Mouse (Mus musculus): Measurements from ENCODE around the gene Ccdc9.
"Not testable (repeated sequence)": the region's sequence is repeated elsewhere in the genome, so short reads cannot be mapped to it uniquely, and the experiment has no call there.

The Ccdc9 gene

DNA sequence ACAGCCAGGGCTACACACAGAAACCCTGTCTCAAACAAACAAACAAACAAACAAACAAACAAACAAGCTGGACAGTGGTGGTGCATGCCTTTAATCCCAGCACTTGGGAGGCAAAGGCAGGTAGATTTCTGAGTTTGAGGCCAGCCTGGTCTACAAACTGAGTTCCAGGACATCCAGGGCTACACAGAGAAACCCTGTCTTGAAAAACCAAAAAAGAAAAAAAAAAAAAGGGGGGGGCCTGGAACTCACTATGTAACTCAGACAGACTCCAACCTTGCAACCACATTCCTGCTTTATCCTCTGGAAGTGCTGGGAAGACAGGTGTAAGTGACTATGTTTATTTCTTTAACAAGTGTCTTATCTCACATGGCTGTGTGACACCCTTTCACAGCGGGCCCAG lies 21.5 kb upstream of the Ccdc9 start, which contains the start of gene Bbc3:
Gene Bbc3, plus strand, starts transcription at position 301 of the 400 bp plus-strand sequence.
- DNase-seq (ENCODE audit: low read depth, low spot score): not testable (repeated sequence)

DNA sequence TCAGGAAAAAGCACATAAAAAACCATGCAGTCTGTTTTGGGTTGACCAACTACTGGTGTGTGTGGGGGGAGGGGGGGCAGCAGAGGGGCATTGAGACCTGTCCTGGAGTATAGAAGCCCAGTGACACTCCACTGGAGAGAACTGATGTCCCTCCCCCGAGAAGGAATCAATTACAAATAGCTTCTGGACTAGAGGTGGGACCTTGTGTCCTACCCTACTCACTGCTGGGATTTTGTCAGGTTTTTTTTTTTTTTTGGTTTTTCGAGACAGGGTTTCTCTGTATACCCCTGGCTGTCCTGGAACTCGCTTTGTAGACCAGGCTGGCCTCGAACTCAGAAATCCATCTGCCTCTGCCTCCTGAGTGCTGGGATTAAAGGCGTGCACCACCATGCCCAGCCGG lies 20.5 kb upstream of the Ccdc9 start:
- not testable (repeated sequence) for DNase-seq (ENCODE audit: low read depth, low spot score)

DNA sequence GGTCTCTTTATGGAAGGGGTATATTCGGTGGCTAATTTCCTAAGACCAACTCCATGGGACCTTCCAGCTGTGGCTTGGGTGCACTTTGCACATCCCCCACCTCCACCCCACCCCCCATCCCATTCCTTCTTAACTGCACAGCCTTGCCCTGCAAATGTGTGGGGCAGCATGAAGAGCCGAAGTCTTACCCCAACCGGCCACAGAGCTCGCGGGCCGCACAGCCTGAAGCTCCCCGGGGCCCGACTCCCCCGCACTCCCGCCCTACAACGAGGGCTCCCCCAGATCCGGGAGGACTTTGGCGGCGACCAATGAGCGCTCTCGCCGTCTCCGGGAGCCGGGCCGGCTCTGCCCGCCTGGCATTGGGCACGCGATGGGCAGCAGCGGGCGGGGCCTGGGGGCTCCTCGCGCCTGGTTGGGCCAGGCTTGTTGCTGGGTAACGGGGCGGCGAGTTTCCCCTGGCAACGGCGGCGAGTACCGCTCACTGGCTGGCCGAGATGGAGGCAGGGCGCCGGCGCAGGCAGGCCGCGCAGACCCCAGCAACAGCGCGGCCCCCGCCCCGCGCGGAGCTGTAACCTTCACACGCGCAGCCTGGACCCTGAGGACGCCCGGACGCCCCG lies 12.9 kb upstream of the Ccdc9 start:
- DNase-seq (ENCODE audit: low read depth, low spot score): peak; percentile 98

DNA sequence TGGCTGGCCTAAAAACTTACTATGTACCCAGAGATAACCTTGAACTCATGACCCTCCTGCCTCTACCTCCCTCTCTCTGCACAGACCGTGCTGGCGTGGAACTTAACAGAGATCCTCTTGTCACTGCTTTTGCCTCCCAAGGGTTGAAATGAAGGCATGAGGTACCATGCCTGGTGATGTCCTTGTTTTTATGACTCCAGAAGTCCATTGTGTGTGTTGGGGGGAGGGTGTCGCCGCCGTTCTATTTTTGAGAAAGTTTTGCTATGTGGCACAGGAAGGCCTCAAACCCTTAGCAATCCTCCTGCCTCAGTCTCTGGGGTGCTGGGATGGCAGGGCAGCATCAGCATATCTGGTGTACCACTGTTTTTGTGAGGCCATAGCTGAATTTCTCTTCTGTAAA lies 12.3 kb upstream of the Ccdc9 start:
- DNase-seq (ENCODE audit: low read depth, low spot score): no peak

DNA sequence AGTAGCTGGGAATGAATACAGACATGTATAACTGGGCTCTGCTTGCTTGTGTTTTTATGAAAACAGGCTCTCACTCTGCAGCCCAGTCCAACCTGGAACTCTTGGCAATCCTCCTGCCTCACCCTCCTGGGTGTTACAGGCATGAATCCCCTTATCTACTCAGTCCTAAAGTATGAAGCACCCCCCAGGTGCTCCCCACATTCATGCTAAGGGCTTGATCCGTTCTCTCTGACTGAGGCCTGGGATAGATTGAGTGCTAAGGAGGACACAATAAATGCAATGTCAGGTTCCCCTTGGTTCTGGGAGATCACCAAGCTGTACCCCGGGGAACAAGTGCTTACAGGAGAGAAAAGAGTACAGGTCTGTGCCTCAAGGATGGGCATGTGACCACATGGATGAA lies 11.0 kb upstream of the Ccdc9 start:
- no peak for DNase-seq (ENCODE audit: low read depth, low spot score)

DNA sequence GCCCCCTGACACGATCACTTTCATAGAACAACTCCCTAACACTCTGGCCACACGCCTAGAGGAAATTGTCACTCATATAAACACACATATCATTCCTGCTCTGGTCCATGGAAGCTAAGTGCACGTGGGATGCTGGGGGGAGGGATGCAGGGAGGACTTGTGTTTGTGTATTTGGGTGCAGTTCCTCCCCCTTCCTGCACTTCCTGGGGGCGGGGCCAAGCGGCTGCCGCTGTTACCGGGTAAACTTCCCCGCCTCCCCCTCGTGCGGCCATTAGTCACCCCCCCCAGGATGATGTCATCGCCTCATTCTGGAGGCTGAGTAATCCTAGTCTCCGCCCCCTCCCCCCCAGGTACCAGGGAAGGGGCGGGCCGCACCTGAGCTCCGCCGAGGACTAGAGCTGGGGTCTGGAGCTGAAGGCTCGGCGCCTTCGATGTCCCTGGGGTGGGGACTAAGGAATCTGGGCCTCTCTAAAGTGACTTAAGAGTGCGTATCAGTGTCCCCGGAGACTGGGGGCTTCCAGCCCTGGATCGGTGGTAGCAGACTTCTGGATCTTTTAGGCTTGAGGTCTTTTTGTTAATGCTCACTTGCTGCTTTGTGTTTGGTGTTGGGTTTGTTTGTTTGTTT lies 10.3 kb upstream of the Ccdc9 start:
- DNase-seq (ENCODE audit: low read depth, low spot score): peak; percentile 97

DNA sequence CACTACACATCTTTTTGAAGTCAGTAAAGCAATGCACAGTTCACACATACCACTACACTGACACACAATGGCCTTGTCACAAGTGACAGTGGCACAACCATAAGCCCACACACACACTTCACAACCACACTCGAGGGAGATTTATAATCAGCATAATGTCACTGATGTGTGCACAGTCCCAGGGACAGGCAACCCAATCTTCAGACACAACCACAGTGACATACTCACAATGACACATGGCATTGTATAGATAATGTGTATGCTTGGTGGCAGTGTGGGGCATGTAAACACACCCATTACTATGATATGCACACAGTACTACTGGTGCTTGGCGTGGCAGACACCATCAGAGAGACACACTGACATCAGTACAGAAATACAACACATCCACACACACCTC lies 9.6 kb upstream of the Ccdc9 start:
- no peak for DNase-seq (ENCODE audit: low read depth, low spot score)

DNA sequence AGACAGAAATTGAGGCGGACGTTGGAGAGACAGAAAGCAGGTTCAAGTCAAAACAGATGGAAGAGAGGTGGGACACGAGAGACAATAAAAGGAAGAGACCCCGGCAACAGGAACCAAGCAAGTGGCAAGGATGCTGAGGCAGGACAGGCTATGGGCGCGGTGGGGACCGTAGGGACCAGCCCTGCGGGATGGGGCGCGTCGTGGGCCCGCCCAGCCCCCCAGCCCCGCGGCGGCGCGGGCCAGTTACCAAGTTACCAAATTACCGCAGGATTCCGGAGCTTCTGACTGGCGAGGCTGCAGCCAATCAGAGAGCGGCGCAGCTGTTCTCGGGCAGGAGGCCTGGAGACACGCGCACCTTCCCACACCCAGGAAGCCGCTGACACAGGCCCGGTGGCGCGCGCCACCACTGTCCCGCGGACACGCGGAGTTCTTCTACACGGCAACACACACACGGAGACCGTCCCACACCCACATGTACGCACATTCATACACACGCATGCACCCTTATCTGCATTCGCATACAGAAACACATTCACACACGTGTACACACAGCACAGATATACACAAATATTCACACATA lies 8.8 kb upstream of the Ccdc9 start:
- peak; percentile 97 for DNase-seq (ENCODE audit: low read depth, low spot score)

DNA sequence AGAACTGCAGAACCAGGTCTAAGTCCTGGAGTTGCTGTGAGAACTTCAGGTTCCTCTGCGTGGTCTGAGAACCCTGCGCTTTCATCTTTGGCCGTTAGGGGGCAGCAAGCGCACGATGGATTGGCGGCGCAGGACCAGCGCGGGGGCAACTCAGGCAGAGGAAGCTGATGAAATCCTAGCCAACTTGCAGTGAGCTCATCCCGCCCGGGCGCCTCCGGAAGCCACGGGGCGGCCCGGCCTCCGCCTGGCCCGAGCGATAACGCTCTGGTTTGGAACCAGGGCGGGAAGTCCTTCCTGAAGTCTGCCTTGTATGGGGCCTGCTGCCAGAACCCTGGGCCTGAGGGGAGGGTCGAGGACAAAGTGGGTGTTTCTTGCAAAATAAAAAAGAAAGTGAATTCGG lies 8.2 kb upstream of the Ccdc9 start:
- DNase-seq (ENCODE audit: low read depth, low spot score): peak; percentile 97

DNA sequence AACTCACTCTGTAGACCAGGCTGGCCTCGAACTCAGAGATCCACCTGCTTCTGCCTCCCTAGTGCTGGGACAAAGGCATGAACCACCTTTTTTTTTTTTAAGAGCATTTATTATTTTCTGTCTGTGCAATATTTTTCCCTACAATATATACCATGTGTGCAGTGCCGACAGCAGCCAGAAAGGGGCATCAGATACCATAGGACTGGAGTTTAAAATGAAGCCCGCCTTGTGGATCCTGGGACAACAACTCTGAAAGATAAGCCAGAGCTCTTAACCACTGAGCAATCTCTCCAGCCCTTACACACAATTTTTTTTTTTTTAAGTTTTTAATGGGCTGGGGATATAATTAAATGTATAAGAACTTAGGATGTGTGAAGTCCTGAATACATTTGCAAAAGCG lies 7.8 kb upstream of the Ccdc9 start:
- peak; percentile 71 for DNase-seq (ENCODE audit: low read depth, low spot score)

DNA sequence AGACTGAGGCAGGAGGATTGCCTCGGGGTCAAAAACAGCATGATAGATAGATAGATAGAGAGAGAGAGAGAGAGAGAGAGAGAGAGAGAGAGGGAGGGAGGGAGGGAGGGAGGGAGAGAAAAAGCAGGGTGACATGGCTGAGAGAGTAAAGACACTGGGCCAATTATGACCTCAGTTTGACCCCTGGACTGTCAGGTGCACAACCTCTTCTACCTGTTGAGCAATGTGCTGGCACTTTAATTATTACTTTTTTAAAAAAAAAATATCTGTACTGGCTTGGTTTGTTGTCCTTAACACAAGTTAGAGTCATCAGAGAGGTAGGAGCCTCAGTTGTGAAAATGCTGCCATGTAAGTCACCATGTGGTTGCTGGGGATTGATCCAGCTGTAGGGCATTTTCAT lies 1.2 kb upstream of the Ccdc9 start:
- no peak for DNase-seq (ENCODE audit: low read depth, low spot score)

DNA sequence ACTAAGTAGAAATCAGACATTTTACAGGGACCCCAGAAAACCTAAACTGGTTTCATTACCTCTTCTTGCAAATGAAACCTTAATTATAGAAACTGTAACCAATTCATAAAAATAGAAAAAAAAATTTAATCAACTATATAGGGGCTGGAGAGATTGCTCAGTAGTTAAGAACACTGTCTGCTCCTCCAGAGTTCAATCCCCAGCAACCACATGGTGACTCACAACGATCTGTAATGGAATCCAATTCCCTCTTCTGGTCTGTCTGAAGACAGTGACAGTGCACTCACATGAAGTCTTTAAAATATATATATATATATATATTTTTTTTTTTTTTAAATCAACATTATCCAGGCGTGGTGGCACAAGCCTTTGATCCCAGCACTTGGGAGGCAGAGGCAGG lies 421 bp upstream of the Ccdc9 start:
- no peak for DNase-seq (ENCODE audit: low read depth, low spot score)

DNA sequence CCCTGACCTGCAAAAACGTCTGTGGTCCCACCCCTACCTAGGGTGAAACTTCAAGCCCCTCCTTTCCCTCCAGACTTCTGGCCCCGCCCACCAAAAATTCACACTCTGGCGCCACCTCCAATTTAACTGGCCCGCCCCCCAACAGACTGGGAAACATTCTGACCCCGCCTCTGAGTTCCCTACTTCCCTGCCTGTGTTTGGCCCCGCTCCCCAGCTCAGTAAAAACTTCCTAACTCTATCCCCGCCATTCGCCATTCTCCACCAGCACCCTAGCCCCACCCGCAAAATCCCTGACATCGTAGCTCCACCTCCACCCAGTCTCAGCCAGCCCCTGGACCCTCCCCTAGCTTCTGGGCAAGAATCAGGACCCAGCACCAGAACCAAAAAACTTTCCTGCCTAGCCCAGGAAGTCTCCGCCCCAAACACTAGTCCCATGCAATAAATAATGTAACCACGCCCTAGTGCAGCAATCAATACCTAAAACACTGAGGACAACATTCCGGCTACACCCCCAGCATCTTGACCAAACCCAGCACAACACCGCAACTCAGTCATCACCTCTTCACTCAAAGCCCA lies 1.1 kb downstream of the Ccdc9 start:
- peak; percentile 32 for DNase-seq (ENCODE audit: low read depth, low spot score)

DNA sequence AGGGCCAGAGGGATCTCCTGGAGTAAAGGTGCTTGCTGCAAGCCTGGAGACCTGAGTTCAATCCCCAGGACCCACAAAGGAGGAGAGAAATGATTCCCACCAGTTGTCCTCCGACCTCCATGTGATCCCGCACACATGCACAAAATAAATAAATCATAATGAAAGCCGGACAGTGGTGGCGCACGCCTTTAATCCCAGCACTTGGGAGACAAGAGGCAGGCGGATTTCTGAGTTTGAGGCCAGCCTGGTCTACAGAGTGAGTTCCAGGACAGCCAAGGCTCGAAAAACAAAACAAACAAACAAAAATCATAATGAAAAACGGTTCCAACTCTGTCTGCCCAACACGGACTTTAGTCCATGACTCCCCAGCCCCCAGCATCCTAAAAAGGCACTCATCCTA lies 1.7 kb downstream of the Ccdc9 start:
- no peak for DNase-seq (ENCODE audit: low read depth, low spot score)

DNA sequence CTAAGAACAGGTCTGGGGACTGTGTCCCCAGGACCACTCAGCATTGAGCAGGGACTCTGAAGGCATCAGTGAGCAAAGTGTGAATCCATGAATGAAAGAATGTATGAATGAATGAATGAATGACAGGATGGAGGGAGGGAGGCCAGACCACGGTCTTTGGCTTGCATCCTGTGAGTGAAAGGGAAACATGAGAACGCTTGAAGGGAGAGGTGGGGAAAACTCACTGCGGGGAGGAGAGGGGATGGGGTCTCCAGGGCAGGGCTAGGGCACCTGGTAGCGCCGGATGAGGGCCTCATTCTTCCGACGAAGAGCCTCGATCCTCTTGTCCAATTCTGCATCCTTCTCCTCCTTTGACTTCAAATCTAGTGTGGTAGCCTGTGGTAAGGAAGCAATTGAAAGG lies 2.6 kb downstream of the Ccdc9 start:
- no peak for DNase-seq (ENCODE audit: low read depth, low spot score)

DNA sequence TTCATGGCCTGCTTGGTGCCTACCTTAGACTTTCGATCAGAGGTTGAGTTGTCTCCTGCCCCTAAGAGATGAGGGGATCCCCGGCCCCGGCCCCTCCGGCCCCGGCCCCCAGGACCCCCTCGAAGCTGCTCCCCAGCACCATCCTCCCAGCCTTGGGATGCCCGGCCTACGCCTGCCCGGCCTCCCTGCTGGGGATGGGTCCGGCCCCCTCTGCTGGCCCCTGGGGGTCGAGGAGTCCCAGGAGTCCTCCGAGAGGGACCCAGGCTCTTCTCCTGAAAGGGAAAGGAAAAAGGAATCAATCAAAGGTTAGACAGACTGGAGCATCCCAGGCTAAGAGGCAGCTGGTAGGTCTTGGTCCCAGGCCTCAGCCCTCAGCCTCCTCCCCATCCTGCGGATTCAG lies 4.3 kb downstream of the Ccdc9 start:
- DNase-seq (ENCODE audit: low read depth, low spot score): no peak

DNA sequence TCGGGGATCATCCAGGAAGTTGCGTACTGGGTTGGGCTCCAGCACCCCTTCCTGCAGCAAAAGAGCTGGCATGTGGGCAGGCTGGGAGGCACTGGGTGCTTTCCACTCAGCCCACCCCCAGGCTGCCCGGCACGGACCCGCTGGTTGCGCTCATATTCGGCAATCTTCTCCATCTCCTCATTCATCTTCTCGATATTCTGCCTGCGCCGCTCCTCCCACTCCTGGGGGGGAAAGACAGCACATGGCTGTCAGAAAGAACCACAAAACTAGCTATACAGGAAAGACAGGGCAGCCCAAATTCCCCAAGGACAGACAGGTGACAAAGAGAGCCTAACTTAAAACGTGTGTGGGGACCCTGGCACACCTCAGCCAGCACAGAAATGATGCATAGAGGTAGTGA lies 5.9 kb downstream of the Ccdc9 start:
- DNase-seq (ENCODE audit: low read depth, low spot score): no peak

DNA sequence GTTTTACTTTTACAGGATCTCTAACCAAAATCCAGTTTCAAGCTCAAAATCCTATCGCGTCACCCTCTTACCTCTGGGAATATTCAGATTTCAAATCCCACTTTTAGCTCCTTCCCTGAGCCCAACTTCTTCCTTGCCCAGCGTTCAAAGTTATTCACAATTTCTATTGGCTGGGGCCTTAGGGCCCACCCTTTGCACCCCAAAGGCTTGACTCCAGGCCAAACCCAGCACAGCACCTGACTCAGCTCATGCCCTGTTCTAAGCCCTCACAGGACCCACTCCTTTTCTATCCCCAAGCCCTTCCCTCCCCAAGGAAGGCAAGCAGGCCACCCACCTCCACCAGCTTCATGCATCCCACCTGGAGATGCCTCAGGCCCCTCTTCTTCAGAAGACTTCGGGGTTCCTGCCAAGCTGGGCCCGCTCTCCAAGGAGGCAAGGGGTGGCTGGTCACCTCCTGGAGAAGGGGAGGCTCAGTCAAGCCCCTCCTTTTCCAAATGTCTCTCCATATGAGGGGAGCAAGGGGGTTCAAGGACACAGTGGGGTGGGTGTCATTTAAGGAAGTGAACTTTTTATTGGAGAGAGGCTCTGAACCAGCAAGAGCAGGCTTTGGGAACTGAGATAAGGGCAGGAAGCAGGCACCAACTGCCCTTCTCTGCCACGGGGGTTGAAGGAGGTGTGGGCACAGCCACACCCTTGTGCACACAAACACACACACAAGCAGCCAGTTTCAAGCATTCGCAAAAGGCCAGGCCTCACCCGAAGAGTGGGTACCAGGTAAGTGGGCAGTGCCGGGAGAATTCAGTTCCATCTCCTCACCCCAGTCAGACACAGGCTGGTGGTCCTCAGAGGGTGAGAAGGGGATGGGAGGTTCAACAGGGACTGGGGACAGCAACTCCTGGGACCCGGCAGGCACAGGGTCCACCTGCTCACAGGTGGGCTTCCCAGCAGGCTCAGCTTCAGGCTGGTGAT lies 11.4 kb downstream of the Ccdc9 start:
- no peak for DNase-seq (ENCODE audit: low read depth, low spot score)

DNA sequence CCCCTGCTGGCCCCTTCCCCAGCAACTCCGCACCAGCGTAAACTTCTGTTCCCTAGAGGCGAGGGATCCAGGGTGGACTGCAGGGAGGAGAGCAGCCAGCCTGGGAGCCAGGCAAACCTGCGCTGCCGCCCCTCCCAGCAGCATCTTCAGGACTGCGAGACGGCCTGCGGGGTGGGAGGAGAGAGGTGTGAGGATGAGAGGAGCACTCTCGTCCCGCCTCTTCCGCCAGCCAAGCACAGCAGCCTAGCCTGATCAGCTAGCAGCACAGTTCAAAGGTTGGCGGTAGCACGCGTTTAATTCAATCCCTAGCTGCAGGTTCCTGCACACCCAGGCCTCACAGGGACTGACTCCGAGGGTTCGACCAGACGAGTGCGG lies 12.8 kb downstream of the Ccdc9 start:
- peak; percentile 90 for DNase-seq (ENCODE audit: low read depth, low spot score)

DNA sequence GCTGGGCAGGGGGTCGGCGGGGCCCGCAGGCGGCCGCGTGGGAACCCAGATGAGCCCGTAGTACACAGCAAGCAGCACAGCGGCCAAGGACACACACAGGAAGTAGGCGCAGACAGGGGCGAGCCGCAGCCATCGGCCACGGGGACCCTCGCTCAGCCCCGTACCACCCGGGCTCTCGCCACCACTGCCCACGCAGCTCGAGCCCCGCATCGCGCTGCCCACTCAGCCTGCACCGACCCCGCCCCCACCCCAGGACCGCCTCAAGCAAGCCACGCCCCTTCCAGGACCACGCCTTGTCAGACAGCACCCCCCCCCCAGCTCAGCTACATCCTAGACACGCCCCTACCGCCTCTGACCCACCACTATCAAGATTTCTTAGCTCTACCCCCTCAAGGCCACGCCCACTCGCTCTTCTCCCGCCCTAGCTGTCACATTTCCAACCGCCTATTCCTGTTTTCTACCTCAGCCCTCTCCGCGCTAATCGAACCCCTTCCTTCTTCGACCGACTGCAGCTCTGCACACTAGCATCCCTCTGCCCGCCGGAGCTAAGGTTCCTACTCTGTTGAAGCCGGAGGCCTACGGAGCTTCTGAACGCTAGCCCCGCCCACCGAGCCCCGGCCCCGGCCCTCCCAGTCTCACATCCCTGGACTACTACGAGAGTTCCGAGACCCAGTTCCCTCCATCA lies 13.4 kb downstream of the Ccdc9 start, which contains the start of gene Inafm1:
Gene Inafm1, minus strand, starts transcription at position 537 of the 685 bp plus-strand sequence.
- peak; percentile 98 for DNase-seq (ENCODE audit: low read depth, low spot score)

DNA sequence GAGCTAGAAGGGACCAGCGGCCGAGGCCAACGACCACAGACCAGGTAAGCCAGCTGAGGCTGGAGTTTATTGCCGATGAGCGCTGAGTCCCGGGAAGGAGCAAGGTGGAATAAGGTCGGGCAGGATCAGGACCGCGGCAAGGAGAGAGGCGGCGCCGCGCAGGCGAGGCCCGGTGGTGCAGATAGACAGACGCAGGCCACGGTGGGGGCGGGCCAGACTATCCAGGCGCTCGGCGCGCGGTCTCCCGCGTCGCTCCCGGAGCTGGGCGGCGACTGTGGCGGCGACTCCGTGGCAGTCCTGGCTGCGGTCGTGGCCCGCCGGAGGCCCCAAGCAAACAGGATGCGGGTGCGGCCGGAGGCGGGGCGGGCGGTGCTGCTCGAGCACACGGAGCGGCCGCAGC lies 13.9 kb downstream of the Ccdc9 start:
- peak; percentile 87 for DNase-seq (ENCODE audit: low read depth, low spot score)
